Mouse (Mus musculus): ENCODE data around the gene Gm43738. TPM values are rescaled to one million over a fixed set of nuclear protein-coding genes. Genes with fewer than 3 reads are reported as not detected.

Gene Gm43738
- total RNA-seq, 1 experiment: not detected

GRCm38 (mm10) chr3:89102495-89103290, 1.8 kb upstream of the Gm43738 start:
- Histone ChIP-seq H3K4me1 (ENCODE audit: control insufficient read depth in 2 of 2, insufficient read depth in 2 of 2, low read length in 2 of 2, poor library complexity in 1 of 2) (peaks cover 0 to 5% of the 10 kb centered on the region in 2 experiments; a peak in 2 of 4 replicates), H3K36me3 (ENCODE audit: control insufficient read depth, insufficient read depth, low read length, poor library complexity, severe bottlenecking) (peaks cover 22% of the 10 kb centered on the region), H3K9me3 (ENCODE audit: control insufficient read depth, insufficient read depth, low read depth, low read length) (no peaks in the 10 kb centered on the region), H3K4me3 (ENCODE audit: insufficient read depth in 1 of 2, low read depth in 1 of 2, low read length in 2 of 2, poor library complexity in 1 of 2, severe bottlenecking in 1 of 2) (peak overlapping the region; percentile 37 to 67; a peak in 3 of 4 replicates), H3K9ac (ENCODE audit: insufficient read depth, low read depth, low read length, poor library complexity, severe bottlenecking) (no peak overlapping the region; the same call in 1 of the 2 replicates), H3K27ac (ENCODE audit: insufficient read depth, low read depth, low read length, poor library complexity, severe bottlenecking) (no peak overlapping the region; the same call in 1 of the 2 replicates)
- in situ Hi-C loops (cut with MboI; ENCODE audit: low sequenced_read_pairs in 2 of 2, unreplicated experiment in 2 of 2): no loop called here
- DNase-seq (ENCODE audit: low read depth, low spot score): no peak
- no peak for TF ChIP-seq ZC3H11A (IDR thresholded peaks at IDR 0.05; ENCODE audit: borderline replicate concordance, low read depth, low read length)
- TF ChIP-seq ZNF384 (IDR thresholded peaks at IDR 0.05; ENCODE audit: low read depth, low read length): no peak
- no peak for TF ChIP-seq CHD2 (IDR thresholded peaks at IDR 0.05; ENCODE audit: low read depth, low read length)
- TF ChIP-seq HCFC1 (IDR thresholded peaks at IDR 0.05; ENCODE audit: borderline replicate concordance, insufficient read depth, low read length): no peak
- no peak for TF ChIP-seq MAFK (IDR thresholded peaks at IDR 0.05; ENCODE audit: insufficient read depth, low read depth, low read length)

- Histone ChIP-seq H3K4me1 (ENCODE audit: control insufficient read depth in 2 of 2, insufficient read depth in 2 of 2, low read length in 2 of 2, poor library complexity in 1 of 2) (peaks cover 0 to 5% of the 10 kb centered on the region in 2 experiments; a peak in 2 of 4 replicates), H3K4me3 (ENCODE audit: insufficient read depth in 1 of 2, low read depth in 1 of 2, low read length in 2 of 2, poor library complexity in 1 of 2, severe bottlenecking in 1 of 2) (peak within 1 kb of the TSS; percentile 83 to 97), H3K9ac (ENCODE audit: insufficient read depth, low read depth, low read length, poor library complexity, severe bottlenecking) (peak within 1 kb of the TSS; percentile 77), H3K27ac (ENCODE audit: insufficient read depth, low read depth, low read length, poor library complexity, severe bottlenecking) (peak within 1 kb of the TSS; percentile 70), H3K9me3 (ENCODE audit: control insufficient read depth, insufficient read depth, low read depth, low read length) (no peaks in the 10 kb centered on the region), H3K36me3 (ENCODE audit: control insufficient read depth, insufficient read depth, low read length, poor library complexity, severe bottlenecking) (peaks cover 22% of the 10 kb centered on the region)
- TF ChIP-seq MAFK (IDR thresholded peaks at IDR 0.05; ENCODE audit: insufficient read depth, low read depth, low read length) (peak; percentile 96), HCFC1 (IDR thresholded peaks at IDR 0.05; ENCODE audit: borderline replicate concordance, insufficient read depth, low read length) (peak; percentile 100), ZC3H11A (IDR thresholded peaks at IDR 0.05; ENCODE audit: borderline replicate concordance, low read depth, low read length) (no peak), CHD2 (IDR thresholded peaks at IDR 0.05; ENCODE audit: low read depth, low read length) (no peak), ZNF384 (IDR thresholded peaks at IDR 0.05; ENCODE audit: low read depth, low read length) (peak; percentile 81)
- DNase-seq (ENCODE audit: low read depth, low spot score): peak; percentile 98
- in situ Hi-C loops (cut with MboI; ENCODE audit: low sequenced_read_pairs in 2 of 2, unreplicated experiment in 2 of 2): no loop called here
These were observed 1.1 kb upstream of the Gm43738 start, which contains the start of gene Fdps for GRCm38 (mm10) chr3:89101812-89102494. Gene Fdps (minus strand): TSS chr3:89101959.

- no peak for DNase-seq (ENCODE audit: low read depth, low spot score)
- Histone ChIP-seq H3K4me3 (ENCODE audit: insufficient read depth in 1 of 2, low read depth in 1 of 2, low read length in 2 of 2, poor library complexity in 1 of 2, severe bottlenecking in 1 of 2) (peak overlapping the region; percentile 83 to 97), H3K9ac (ENCODE audit: insufficient read depth, low read depth, low read length, poor library complexity, severe bottlenecking) (peak overlapping the region; percentile 77), H3K36me3 (ENCODE audit: control insufficient read depth, insufficient read depth, low read length, poor library complexity, severe bottlenecking) (peaks cover 23% of the 10 kb centered on the region), H3K9me3 (ENCODE audit: control insufficient read depth, insufficient read depth, low read depth, low read length) (no peaks in the 10 kb centered on the region), H3K4me1 (ENCODE audit: control insufficient read depth in 2 of 2, insufficient read depth in 2 of 2, low read length in 2 of 2, poor library complexity in 1 of 2) (peaks cover 0 to 5% of the 10 kb centered on the region in 2 experiments; a peak in 2 of 4 replicates), H3K27ac (ENCODE audit: insufficient read depth, low read depth, low read length, poor library complexity, severe bottlenecking) (peak overlapping the region; percentile 70)
- no peak for TF ChIP-seq HCFC1 (IDR thresholded peaks at IDR 0.05; ENCODE audit: borderline replicate concordance, insufficient read depth, low read length)
- TF ChIP-seq ZC3H11A (IDR thresholded peaks at IDR 0.05; ENCODE audit: borderline replicate concordance, low read depth, low read length): no peak
- TF ChIP-seq CHD2 (IDR thresholded peaks at IDR 0.05; ENCODE audit: low read depth, low read length): no peak
- TF ChIP-seq ZNF384 (IDR thresholded peaks at IDR 0.05; ENCODE audit: low read depth, low read length): no peak
- no peak for TF ChIP-seq MAFK (IDR thresholded peaks at IDR 0.05; ENCODE audit: insufficient read depth, low read depth, low read length)
- in situ Hi-C loops (cut with MboI; ENCODE audit: low sequenced_read_pairs in 2 of 2, unreplicated experiment in 2 of 2): no loop called here
These were observed 536 bp upstream of the Gm43738 start for GRCm38 (mm10) chr3:89101459-89101811.

GRCm38 (mm10) chr3:89094021-89094420, 6.9 kb downstream of the Gm43738 start:
- no peak for DNase-seq (ENCODE audit: low read depth, low spot score)
- Histone ChIP-seq H3K9me3 (ENCODE audit: control insufficient read depth, insufficient read depth, low read depth, low read length) (no peaks in the 10 kb centered on the region), H3K4me1 (ENCODE audit: control insufficient read depth in 2 of 2, insufficient read depth in 2 of 2, low read length in 2 of 2, poor library complexity in 1 of 2) (peaks cover 3 to 20% of the 10 kb centered on the region in 2 experiments; a peak in 2 of 4 replicates), H3K9ac (ENCODE audit: insufficient read depth, low read depth, low read length, poor library complexity, severe bottlenecking) (no peak overlapping the region), H3K27ac (ENCODE audit: insufficient read depth, low read depth, low read length, poor library complexity, severe bottlenecking) (no peak overlapping the region), H3K36me3 (ENCODE audit: control insufficient read depth, insufficient read depth, low read length, poor library complexity, severe bottlenecking) (peaks cover 38% of the 10 kb centered on the region), H3K4me3 (ENCODE audit: insufficient read depth in 1 of 2, low read depth in 1 of 2, low read length in 2 of 2, poor library complexity in 1 of 2, severe bottlenecking in 1 of 2) (no peak overlapping the region)
- no peak for TF ChIP-seq CHD2 (IDR thresholded peaks at IDR 0.05; ENCODE audit: low read depth, low read length)
- in situ Hi-C loops (cut with MboI; ENCODE audit: low sequenced_read_pairs in 2 of 2, unreplicated experiment in 2 of 2): no loop called here

Measured in ES-E14 (cell line).